Mouse (Mus musculus) megakaryocyte-erythroid progenitor cell, adult 5-6 weeks (primary cell): ENCODE results near the gene Klc1. TPM values are rescaled to one million over a fixed set of nuclear protein-coding genes. Genes with fewer than 3 reads are reported as not detected.
A peak's percentile ranks its signal among the peaks of the same experiment; 100 is the strongest.

ENCODE experiments used
- ATAC-seq: replicated peaks from 2 replicates; pipeline ENCODE4 v1.8.0; 2016; ENCODE audit warnings: mild to moderate bottlenecking, inconsistent platforms; ENCODE audit not compliant: severe bottlenecking, poor library complexity, low FRiP score, low TSS enrichment
- total RNA-seq, 2 experiments: library from RNA; stranded (forward) in 1 of 2; stranded (reverse) in 1 of 2; fragments of 200-1000, 215-1000 nt in 1 of 2; fragments of >200 nt in 1 of 2; fragmentation: Nextera tagmentation in 1 of 2; gene quantifications; 2 replicates each; pipeline ENCODE4 v1.2.3; 2014 to 2017

Klc1 gene
- total RNA-seq, 2 experiments from 2014 or later: 28.3 to 58.3 TPM

DNA sequence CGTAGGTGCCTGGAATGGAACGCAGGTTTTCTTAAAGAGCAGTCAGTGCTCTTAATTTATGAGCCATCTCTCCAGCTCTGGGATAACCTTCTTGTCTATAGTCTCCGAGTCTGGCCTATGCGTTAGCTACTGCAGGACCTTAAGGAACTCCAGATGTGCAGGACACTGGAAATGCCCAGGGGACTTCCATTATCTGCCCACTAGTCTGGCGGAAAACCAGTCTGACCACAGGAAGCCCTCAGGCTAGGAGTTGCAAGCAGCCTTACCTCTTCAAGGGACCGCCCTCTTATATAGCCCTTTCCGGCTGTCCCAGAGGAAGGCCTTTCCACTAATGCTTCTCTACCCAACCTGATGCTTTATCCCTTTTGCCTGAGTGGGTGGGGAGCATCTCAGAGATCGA, 17.3 kb upstream of the Klc1 start:
- no peak for ATAC-seq

DNA sequence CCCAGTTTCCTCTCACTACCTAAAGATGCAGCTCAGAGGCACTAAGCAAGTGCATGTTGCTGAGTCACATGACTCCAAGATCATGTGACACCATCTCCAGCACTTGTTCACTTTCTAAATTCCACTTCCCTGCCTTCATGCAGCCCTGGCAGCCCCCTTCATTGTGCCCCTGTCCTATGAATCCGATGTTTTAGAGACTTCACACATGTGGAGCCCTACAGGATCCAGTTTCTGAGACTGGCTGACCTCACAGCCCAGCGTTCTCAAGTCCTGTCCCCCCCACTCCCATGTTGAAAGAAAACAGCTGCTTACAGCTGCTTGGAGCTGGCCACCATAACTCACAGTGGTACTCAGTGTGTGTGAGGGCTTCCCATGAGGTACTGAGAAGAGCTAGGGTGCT, 15.2 kb upstream of the Klc1 start:
- no peak for ATAC-seq

DNA sequence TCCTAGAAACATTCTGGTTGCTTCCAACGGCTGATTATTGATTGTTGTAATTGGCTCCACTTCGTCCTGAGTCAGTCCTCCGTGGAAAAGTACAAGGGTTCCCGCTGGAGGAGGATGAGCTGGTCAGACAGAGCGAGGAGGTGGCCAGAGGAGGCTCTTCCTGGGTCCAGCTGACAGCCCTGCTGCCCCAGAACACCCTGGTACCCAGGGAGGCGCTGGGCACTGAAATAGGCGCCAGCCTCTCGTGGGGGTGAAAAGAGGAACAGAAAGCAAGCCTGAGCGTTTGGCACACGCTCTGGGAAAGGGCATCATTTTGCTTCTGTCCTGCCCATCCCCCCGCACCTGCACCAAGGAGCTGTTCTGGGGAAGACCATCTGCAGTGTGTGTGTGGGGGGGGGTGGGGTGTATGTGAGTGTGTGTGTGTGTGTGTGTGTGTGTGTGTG, 14.6 kb upstream of the Klc1 start:
- no peak for ATAC-seq

DNA sequence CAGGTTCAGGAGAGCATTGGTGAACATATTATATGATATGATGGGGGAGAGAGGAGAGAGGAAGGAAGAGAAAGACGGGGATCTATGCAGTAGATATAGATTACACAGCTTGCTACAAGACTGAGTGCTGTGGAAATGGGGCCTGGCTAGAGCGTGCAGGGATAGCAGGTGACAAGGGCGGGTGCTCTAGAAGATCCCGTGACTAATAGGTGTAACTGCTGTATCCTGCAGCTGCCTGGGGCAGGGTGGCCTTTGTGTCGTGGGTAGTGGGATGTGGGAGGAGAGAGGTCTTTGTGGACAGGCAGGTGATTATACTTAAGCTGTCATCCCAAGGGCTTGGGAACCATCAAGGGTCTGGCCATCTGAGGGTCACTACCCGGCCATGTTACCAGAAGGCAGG, 13.4 kb upstream of the Klc1 start:
- ATAC-seq: no peak

DNA sequence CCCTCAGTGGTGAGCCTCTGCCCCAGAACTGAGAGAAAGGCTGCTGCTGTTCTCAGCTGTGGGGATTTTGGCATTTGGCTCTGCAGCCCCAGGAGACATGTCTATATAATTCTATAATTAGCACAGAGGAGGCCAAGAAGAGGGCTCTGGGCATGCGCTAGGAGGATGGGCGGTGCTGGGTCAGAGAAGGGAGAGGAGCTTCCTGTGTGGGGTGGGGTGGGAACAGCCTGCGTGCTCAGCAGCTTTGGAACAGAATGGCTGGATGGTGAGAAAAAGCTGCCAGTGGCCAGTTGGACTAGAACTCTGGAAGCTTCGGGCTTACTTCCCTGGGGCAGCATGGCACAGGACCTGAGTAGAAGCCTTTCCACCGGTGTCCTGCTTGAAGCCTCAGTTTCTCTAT, 12.6 kb upstream of the Klc1 start:
- ATAC-seq: peak; percentile 80

DNA sequence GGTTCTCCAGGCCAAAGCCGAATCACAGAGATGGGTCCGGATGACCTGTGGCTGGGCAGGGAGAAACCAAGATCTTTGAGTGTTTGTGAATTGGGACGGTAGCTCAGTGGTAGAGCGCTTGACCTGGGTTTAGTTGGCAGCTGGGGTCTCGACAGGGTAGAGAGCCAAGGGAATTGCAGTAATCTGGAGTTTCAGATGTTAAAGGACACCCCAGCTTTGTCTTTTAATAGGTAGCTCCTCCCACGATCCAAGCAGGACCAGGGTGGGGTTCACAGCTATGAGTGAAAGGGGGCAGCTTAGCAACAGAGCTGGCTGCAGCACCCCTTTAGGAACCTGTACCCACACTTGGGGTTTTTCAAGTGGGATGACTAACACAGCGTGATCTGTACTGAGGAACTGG, 11.2 kb upstream of the Klc1 start:
- ATAC-seq: no peak

DNA sequence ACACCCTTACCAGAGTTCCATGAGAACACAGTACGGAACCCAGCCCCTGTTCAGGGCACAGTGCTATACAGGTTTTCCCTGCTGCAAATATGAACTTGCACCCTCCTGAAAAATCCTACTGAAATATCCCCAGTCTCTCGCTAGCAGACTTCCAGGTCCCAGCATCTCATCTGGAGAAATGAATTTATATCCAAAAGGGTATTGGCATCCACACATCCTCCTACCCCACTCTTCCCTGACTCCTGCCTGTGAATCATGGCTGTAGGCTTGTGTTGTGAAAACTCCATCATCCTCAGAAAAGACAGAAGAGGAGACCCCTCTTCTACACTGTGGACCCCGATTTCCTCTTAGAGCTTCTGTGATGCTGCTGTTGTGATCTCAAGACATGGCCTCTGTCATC, 7.9 kb upstream of the Klc1 start:
- no peak for ATAC-seq

DNA sequence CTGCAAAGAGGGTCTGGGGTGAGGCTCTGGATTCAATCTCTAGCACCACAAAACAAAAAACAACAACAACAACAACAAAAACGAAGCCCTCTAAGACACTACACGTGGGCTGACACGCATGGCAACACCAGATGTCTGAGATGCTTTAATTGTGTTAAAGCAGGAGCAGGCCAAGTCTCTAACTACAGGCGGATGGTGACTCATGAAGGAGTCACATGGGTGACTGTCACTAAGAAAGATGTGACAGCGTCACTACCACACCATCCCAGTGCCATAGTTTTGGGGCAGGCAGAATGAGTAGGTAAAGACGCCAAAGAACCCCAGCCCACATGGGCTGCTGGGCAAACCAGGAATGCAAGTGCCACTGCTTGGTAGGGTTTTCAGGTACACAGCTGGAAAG, 6.2 kb upstream of the Klc1 start:
- ATAC-seq: no peak

DNA sequence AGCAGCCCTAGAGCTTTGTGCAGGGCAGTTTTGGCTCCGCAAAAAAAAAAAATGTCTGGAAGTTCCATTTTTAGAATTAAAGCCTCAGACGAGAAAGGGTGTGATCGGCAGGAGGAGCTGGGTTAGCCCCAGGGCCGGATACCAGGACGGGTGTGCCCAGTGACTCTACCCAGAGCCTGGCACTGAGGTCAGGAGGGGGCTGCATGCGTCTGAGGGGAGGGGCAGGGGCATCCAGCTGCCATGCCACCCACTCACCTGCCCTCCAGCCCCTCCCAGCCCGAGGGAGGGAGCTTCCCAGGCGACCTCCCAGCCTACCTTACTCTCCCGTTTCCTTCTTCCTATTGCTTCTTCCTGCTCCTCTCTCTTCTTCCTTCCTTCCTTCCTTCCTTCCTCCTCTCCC, 5.3 kb upstream of the Klc1 start:
- ATAC-seq: no peak

DNA sequence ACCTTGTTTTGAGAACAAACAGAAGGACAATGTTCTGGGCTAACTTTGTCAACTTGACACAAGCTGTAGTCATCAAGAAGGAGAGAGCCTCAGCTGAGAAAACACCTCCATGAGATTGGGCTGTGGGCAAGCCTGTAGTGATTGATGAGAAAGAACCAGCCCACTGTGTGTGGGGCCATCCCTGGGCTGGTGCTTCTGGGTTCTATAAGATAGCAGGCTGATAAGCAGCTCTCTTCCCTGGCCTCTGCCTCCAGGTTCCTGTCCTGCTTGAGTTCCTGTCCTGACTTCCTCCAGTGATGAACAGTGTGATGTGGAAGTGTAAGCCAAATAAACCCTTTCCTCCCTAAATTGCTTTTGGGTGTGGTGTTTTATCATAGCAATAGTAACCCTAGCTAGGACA, 3.9 kb upstream of the Klc1 start:
- ATAC-seq: no peak

DNA sequence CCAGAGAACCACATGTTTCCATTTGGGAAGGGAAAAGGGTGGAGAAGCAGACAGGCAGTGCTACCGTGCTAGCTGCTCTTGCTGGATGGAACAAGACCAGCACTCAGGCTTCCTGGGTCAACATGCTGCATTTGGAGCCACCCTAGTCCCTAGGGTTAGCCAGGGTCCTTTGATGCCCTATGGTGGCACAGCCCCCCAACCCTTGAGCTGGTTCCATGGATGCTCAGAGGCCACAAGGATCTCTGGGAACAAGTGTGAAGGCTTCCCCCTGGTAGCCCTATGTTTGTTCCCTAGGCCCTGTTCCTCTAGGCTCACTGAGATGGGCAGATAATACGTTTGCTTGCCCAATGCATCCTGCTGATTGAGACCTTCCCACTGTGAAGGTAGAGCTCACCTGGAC, 3.4 kb upstream of the Klc1 start:
- no peak for ATAC-seq

DNA sequence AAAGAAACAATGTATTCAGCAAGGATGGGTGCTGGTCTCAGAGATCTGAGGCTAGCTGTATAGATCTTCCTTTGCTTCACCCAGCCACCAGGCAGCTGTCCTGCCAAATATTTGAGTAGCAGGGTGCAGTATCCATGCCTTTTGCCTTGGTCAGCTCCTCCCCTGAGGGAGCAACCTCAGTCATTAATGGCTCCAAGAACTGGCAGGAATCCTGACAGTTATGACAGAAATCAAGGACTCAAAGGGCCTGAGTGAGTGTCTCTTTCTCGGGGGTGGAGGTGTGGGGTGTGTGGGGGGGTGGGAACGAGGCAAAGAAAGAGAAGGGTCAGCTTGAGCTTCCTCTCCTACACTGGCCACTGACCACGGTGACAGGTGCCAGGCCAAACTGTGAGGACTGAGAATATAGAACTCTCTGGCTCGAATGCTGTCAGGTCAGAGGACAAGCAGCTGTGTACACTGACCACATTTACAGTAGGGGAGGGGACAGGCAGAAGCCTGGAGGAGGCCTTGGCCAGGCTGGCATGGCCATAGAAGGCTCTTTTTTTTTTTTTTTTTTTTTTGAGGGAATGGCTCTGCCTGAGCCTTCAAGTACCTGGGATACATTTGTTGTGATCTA, 2.5 kb upstream of the Klc1 start:
- no peak for ATAC-seq

DNA sequence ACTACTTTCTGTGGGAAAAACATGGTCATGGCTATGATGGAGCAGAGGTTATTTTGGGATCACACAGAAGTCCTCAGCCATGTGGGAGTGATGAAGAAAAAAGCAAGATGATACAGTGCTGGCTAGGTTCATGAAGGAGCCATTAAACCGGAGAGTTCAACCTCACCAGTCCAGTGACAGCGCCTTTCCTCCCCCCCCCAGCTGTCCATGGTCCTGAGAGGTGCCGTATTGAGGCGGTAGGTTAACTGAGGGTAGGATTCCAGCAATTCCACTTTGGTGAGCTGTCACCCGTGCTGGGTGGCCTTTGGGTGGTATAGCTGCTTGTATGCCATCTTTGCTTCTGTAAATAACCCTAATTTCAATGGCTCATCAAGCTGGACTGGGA, 2.0 kb upstream of the Klc1 start:
- no peak for ATAC-seq

DNA sequence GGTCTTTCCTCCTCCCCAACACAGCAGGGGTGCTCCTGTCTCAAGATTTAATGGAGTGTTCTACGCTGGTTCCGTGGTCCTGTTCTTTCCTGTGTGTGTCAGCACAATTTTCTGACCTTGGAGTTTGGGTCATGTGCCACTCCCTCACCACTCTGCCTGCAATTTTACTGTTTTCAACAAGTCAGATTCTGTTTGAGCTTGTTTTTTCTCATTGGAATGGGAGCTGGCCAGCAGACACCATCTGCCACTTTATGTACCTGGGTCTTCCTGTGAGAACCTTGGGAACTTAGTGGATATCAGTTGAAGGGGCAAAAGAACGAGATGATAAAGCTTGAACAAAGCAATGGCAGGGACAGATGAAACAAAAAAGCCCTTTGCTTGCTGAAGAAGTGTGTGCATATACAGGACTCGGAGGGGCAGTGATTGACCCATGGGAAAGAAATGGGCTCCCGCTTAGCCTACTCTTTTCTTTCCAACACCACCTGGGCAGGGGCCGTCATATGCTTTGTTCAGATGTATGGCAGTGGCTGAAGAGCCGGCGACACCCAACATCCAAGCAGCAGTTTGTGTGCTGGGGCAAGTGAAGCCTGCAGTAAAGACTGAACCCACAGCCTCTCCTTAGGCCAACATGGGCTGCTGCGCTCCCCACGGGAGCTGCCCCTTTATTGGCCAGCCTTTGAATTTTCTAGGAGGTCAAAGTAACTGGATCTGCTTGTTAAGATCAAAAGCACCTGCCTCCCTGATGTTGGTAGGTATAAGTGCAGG, 906 bp upstream of the Klc1 start:
- peak; percentile 6; the same call in 1 of the 2 replicates for ATAC-seq

DNA sequence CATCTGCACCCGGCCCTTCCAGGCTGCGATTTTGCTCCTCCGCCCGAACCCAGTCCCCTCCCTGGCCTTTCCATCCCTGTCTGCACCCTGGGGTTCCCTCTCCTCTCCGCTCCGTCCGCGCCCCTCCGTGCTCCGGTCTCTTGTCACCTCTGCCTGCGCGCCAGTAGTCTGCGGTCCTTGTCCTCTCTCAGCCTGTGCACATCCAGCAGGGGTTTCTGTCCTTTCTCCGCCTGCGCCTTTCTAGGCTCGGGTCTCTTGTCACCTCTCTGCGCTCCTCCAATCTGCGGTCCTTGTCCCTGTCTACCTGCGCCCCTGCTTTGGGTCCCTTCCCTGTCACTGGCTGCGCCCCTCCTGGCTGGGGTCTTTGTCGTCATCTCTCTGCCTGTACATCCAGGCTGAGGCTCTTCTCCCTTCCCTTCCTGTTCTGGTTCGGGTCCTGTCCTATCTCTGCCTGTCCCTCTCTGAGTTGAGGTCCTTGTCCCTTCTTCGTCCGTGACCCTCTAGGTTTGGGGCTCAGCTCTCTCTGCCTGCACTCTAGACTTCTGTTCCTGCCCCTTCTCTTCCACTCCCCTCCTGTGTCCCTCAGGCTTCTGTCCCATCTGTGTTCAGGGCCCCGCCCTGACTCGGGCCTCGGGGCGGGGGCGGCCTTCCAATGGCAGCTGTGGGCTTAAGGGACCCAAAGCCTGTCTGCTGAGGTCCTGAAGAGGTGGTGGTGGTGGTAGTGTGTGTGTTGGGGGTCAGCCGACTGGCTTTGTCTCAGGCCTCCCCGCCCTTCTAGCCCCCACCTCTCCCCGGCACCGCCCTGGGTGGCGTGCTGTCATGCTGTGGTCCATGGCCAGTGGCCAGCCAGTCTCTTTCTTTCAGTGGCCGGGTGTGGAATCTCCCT, 770 bp downstream of the Klc1 start:
- ATAC-seq: peak; percentile 27

DNA sequence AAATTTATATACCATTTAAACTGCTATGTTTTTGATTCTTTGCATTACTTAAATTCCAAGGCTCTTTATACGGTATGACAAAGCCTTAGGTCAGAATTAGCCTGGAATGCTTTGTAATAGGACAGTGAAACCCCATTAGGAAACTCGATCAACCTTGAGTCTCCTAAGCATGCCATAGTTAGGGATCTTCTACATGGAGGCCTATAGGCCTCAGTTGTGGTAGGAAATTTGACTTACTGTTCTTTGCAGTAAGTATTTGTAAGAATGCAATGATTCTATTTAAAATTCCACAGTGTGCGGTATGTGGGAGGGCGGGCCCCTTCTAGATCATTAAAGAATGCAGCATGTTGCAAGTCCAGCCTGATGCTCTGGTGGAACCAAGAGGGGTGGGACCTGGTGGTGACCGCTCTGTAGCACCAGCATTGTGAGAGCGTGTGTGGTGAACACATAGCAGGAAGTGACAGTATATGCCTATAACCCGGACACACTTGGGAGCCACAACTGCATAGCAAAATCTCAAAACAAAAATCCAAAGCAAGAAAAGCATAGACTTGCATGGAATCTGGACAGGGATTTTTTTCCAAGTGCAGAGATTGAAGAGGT, 1.8 kb downstream of the Klc1 start:
- ATAC-seq: no peak

DNA sequence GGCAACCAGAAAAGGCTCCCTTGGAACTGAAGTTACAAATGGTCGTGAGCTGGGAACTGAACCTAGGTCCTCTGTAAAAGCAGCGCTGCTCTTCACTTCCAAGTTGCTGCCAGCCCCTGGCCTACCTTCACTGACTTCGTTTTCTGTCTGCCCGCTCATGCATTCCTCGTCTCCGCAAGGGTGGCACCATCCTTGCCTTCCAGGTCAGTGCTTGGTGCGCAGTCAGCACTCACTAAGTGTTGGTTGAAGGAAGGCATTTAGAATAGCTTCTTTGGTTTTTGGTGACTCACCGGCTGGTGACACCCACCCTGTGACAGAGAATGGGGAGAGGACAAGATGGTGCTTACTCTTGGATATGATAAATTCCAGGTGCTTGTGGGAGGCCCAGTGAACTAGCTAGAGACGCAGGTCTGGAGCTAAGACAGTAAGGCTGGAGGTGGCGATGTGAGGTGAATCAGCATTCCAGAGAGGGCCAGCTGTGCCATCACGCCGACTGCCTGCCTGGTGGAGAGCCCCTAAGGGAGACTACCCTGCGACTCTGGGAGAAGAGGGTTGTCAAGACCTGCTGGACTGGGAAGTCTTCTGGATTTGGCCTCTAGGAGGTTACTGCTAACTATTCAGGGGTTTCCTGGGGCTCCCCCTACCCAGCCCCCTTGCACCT, 4.1 kb downstream of the Klc1 start:
- no peak for ATAC-seq

DNA sequence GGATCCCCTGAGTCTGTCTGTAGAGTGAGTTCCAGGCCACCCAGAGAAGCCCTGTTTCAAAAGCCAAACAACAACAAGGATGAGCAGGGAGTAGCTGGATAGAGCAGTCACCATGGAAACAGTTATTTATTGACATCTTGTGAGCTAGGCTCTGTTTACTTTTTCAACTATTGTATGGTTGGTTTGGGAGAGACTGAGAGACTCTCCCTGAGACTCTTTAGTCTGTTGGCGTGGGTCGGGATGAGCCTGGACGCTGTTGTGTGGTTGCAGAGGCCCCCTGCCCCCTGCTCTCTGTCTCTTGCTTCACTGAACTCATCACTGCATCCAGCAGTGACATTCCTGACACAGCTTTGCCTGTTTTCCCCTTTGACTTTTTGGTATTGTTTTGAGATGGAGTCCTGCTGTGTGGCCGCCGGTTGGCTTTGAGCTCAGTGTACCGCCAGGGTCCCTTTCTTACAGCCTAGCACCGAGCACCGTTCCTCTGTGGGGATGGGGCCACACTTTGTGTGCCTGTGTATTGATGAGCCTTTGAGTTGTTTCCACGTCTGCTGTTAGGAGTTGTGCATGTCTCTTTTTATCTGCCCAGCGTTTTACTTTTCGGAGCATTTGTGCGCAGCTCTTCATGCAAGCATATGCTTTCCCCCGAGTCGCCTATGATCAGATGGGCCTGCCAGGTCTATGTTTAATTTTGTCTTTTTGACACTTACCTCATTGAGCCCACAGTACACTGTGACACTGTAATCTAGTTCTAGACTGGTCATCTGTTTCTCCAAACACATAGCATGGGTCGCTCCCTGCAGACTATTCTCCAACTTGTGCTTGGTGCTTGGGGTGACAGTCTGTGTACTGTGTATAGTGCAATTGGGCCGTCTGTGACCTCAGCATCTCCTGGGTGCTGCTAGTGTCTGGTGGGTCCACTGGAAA, 7.9 kb downstream of the Klc1 start:
- no peak for ATAC-seq
